Mouse (Mus musculus): ENCODE measurements around the gene Noct. TPM values are rescaled to one million over a fixed set of nuclear protein-coding genes. Genes with fewer than 3 reads are reported as not detected.
A peak's percentile ranks its signal among the peaks of the same experiment; 100 is the strongest.

Gene Noct
- 10 to 100 TPM; 42.3 to 52.1 TPM for total RNA-seq (2021)
- long read RNA-seq, experiment 1, transcript Noct-201 (3 exons, 3,059 nt), result major isoform, 36 of 41 reads
- long read RNA-seq, experiment 1, partial matches to known transcripts, result 0 of 41 reads
- long read RNA-seq, experiment 1, other reads (novel, unspliced or antisense), result 5 of 41 reads
- long read RNA-seq, experiment 2, transcript Noct-201 (3 exons, 3,059 nt), result major isoform, 26 of 27 reads
- long read RNA-seq, experiment 2, partial matches to known transcripts, result 0 of 27 reads
- long read RNA-seq, experiment 2, other reads (novel, unspliced or antisense), result 1 of 27 reads

GRCm38 (mm10) chr3:51224363-51225225, at the start of gene Noct:
Gene Noct (plus strand): TSS chr3:51224447.
- peak; percentile 93 for DNase-seq

- no peak for DNase-seq
Measured at GRCm38 (mm10) chr3:51178158-51178557, 46.1 kb upstream of the Noct start.

GRCm38 (mm10) chr3:51179460-51180146, 44.6 kb upstream of the Noct start:
- no peak for DNase-seq

GRCm38 (mm10) chr3:51180341-51180940, 43.8 kb upstream of the Noct start:
- DNase-seq, result no peak

GRCm38 (mm10) chr3:51182455-51182854, 41.8 kb upstream of the Noct start:
- DNase-seq, result no peak

- DNase-seq, result peak in 1 of 2 experiments; percentile 52
Measured at GRCm38 (mm10) chr3:51183508-51183907, 40.7 kb upstream of the Noct start.

- peak in 1 of 2 experiments; percentile 48 for DNase-seq
Measured at GRCm38 (mm10) chr3:51183967-51184366, 40.3 kb upstream of the Noct start.

GRCm38 (mm10) chr3:51184715-51185114, 39.5 kb upstream of the Noct start:
- no peak for DNase-seq

- DNase-seq, result no peak
Measured at GRCm38 (mm10) chr3:51185406-51185805, 38.8 kb upstream of the Noct start.

- peak; percentile 80 to 90 for DNase-seq
Measured at GRCm38 (mm10) chr3:51194075-51194474, 30.2 kb upstream of the Noct start.

GRCm38 (mm10) chr3:51195321-51195720, 28.9 kb upstream of the Noct start:
- DNase-seq, result peak; percentile 77 to 85

- no peak for DNase-seq
Measured at GRCm38 (mm10) chr3:51195736-51196135, 28.5 kb upstream of the Noct start.

GRCm38 (mm10) chr3:51196724-51197111, 27.5 kb upstream of the Noct start:
- no peak for DNase-seq

- peak; percentile 64 to 83 for DNase-seq
Measured at GRCm38 (mm10) chr3:51197112-51197731, 27.0 kb upstream of the Noct start.

GRCm38 (mm10) chr3:51198291-51198690, 26.0 kb upstream of the Noct start:
- DNase-seq, result peak in 1 of 2 experiments; percentile 31

- no peak for DNase-seq
Measured at GRCm38 (mm10) chr3:51199130-51199529, 25.1 kb upstream of the Noct start.

- no peak for DNase-seq
Measured at GRCm38 (mm10) chr3:51200311-51200710, 23.9 kb upstream of the Noct start.

GRCm38 (mm10) chr3:51200894-51201293, 23.4 kb upstream of the Noct start:
- no peak for DNase-seq

- DNase-seq, result no peak
Measured at GRCm38 (mm10) chr3:51201986-51202385, 22.3 kb upstream of the Noct start.

GRCm38 (mm10) chr3:51202491-51202987, 21.7 kb upstream of the Noct start:
- peak; percentile 70 to 71 for DNase-seq

GRCm38 (mm10) chr3:51203906-51204305, 20.3 kb upstream of the Noct start:
- no peak for DNase-seq

- no peak for DNase-seq
Measured at GRCm38 (mm10) chr3:51204441-51204840, 19.8 kb upstream of the Noct start.
